Mouse (Mus musculus): ENCODE measurements around the gene Carmil3.

DNA sequence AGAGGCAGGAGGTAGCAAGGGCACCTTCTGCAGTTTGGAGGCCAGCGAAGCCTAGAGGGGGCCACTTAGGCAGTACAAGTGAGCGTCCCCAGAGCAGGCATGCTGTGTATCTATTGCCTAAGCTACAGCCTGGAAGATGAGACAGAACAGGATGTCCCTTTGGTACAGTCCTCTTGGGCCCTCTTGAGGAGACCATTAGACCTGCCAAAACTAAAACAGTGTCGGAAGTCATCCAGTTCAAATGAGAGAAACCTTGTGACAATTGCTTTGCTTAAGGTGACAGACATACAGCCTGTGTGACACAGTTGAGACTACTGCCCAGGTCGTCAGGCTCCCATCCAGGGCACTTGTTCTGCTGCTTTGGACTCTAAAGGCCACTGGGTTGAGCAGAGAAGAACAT, 29.2 kb downstream of the Carmil3 start:
- no peak for TF ChIP-seq E2F4 (IDR thresholded peaks at IDR 0.05; ENCODE audit: insufficient read depth)
- no peak for TF ChIP-seq POLR2A (IDR thresholded peaks at IDR 0.05; ENCODE audit: insufficient read length, low read depth)
- no peak for TF ChIP-seq USF1 (IDR thresholded peaks at IDR 0.05; ENCODE audit: low read depth)
- no peak for TF ChIP-seq MYOD1 (IDR thresholded peaks at IDR 0.05; ENCODE audit: control insufficient read depth in 1 of 3, insufficient read length in 2 of 3, low read depth in 2 of 3)
- no peak for TF ChIP-seq TCF12 (IDR thresholded peaks at IDR 0.05; ENCODE audit: insufficient read depth, poor library complexity, severe bottlenecking)
- no peak for TF ChIP-seq CEBPB (IDR thresholded peaks at IDR 0.05; ENCODE audit: insufficient read depth, poor library complexity, severe bottlenecking)
- no peak for TF ChIP-seq MAX (IDR thresholded peaks at IDR 0.05; ENCODE audit: low read depth)
- TF ChIP-seq MYOG (IDR thresholded peaks at IDR 0.05; ENCODE audit: control insufficient read depth in 1 of 3, insufficient read depth in 1 of 3, insufficient read length in 2 of 3, low read depth in 2 of 3): no peak
- no peak for TF ChIP-seq POLR2AphosphoS2 (IDR thresholded peaks at IDR 0.05; ENCODE audit: insufficient read length, low read depth)

All from myocyte (in vitro differentiated cells).